8 mouse cellular contexts compared by ENCODE assay signal in the genomic region with DNA sequence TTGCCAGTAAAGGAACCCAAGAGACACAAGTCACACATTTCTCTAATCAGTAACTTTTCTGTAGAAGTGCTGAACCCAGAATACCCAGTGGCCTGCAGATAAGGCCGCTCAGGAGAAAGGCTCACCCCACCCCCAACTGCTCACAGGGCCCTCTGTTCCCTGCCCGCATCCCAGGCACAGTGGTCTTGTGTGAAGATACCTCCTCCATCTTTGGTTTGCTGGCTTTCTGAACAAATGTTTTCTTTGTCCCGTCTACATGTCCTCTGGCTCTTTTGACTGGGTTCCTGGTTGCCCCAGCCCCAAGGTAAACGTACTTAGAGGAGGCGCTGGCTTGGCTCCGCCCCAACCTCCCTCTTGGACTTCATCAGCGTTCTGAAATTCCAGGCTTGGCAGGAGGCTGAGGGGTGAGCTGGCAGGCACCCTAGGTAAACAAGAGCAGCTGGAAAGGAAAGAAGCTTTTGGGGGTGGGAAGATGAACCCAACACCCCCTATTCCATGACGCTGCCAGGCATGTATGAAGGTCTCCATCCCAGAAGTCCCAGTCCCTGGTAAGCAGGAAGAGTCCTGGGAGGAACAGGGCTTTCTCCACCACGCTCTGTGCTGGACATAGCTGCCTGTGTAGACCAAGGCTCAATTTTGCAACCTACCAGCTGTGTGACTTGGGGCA. TPM values are rescaled to one million over a fixed set of nuclear protein-coding genes. Genes with fewer than 3 reads are reported as not detected.
DNase-seq lines count a peak whose midpoint lies in the region; ATAC-seq lines count a peak whose summit lies in the region.

No protein-coding gene starts in this region.

- peak; percentile 52 for ATAC-seq in megakaryocyte progenitor cell, adult 5-6 weeks (replicated peaks; ENCODE audit: poor library complexity)
- no peak for ATAC-seq in granulocyte monocyte progenitor cell, adult 5-6 weeks (replicated peaks; ENCODE audit: poor library complexity, severe bottlenecking)

- DNase-seq in 3T3-L1 (ENCODE audit: low read depth, low spot score): peak; percentile 92
- peak; percentile 85 for DNase-seq in adrenal gland, postnatal 10 days
- DNase-seq in heart, adult 8-10 months (ENCODE audit: low spot score): peak; percentile 75
- peak; percentile 93 for DNase-seq in kidney, postnatal 10 days
- no peak for DNase-seq in natural killer cell, adult 2 months (ENCODE audit: low spot score in 2 of 2)
- DNase-seq in thymus, postnatal 0 days (ENCODE audit: low spot score): no peak

RNA-seq across cellular contexts. Expression of gene Tgm2, which starts 32.5 kb away (rescaled TPM):
- total RNA-seq in adrenal gland, postnatal 10 days (2021): 10 to 100 TPM; 77.2 to 80.0 TPM
- 100 to 1,000 TPM; 211 to 296 (median 238) TPM for total RNA-seq in heart, adult 8-10 months (2022)
- total RNA-seq in megakaryocyte progenitor cell, adult 5-6 weeks (2015): 0.07 and 0.39 TPM in 2 replicates
- 0.58 and 1.5 TPM in 2 replicates for total RNA-seq in megakaryocyte progenitor cell, adult 5-6 weeks (2017)
- not detected in 2 replicates for total RNA-seq in granulocyte monocyte progenitor cell, adult 5-6 weeks (2014; fragmentation: Nextera tagmentation)
- total RNA-seq in granulocyte monocyte progenitor cell, adult 5-6 weeks (2017): 0.04 and 0.21 TPM in 2 replicates
- polyA plus RNA-seq in thymus, postnatal 0 days (2015; fragmentation: Nextera tagmentation; extraction: Ambion mirVana): 8.5 and 9.0 TPM in 2 replicates

Comparison
In these comparisons a context has a peak if more than half of its experiments do, and no peak if none do; other contexts are left out.
1. DNase-seq: peak in 3T3-L1 (single experiment), adrenal gland, postnatal 10 days (single experiment), heart, adult 8-10 months (single experiment) and kidney, postnatal 10 days (single experiment); none in natural killer cell, adult 2 months (0 of 2) and thymus, postnatal 0 days (single experiment).
2. RNA of gene Tgm2, which starts 32.5 kb away (total RNA-seq): 211 to 296 TPM in heart, adult 8-10 months and 77.2 to 80.0 TPM in adrenal gland, postnatal 10 days; 0.07 to 1.5 TPM in megakaryocyte progenitor cell, adult 5-6 weeks and 0.04 to 0.21 TPM in granulocyte monocyte progenitor cell, adult 5-6 weeks; every median in the first group is over 10 times any median in the second.